Mouse (Mus musculus) frontal cortex, postnatal 14 days (tissue): ENCODE measurements around the gene Fam155a.

Experiments
- DNase-seq, 2 experiments: peaks; one replicate each; pipeline ENCODE4 v3.0.0; 2022; ENCODE audit warnings: low spot score in 2 of 2

The Fam155a gene

GRCm38 (mm10) chr8:9176974-9177373 lies 594.0 kb downstream of the Fam155a start:
- DNase-seq: no peak

- DNase-seq: peak in 1 of 2 experiments; percentile 73
These were observed 595.9 kb downstream of the Fam155a start for GRCm38 (mm10) chr8:9174865-9175565.

DNA sequence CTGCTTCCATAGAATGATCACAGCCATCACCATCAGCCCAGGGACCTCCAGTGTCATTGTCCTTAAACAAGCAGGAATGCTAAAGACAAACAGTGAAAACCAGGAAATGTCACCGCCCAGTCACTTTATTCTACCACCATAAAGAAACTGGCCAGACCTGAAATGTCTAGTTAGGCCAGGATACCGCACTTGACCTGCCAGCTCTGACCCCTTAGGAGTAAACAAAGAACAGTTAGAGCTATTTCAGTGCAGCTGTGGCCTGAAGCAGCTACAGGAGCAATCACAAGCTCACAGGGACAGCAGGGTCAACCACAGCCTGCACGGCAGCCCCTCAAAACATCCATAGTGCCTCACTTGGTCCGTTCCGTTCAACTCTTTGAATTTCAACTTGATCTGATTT lies 599.1 kb downstream of the Fam155a start:
- DNase-seq: no peak

GRCm38 (mm10) chr8:9167995-9168394 lies 603.0 kb downstream of the Fam155a start:
- no peak for DNase-seq

GRCm38 (mm10) chr8:9161606-9162005 lies 609.4 kb downstream of the Fam155a start:
- no peak for DNase-seq

DNA sequence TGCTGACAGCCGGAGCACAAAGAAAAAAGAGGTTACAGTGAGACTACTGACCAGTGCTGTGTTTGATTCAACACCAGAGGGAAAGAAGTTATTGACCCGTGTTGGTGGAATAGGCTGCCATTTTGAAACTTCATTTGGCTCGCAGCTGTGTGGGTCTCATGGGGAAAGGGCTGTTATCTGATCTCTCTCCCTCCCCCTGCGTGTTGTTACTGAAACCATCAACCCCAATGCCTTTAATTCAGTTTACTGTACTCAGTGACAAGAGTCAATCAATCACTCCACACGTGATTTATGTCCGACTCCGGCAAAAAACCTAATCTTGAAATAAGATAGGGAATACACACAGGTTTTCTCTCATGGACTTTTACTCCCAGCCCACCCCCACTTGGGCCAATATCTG lies 611.6 kb downstream of the Fam155a start:
- no peak for DNase-seq

- no peak for DNase-seq
These were observed 612.3 kb downstream of the Fam155a start for GRCm38 (mm10) chr8:9158652-9159051.

DNA sequence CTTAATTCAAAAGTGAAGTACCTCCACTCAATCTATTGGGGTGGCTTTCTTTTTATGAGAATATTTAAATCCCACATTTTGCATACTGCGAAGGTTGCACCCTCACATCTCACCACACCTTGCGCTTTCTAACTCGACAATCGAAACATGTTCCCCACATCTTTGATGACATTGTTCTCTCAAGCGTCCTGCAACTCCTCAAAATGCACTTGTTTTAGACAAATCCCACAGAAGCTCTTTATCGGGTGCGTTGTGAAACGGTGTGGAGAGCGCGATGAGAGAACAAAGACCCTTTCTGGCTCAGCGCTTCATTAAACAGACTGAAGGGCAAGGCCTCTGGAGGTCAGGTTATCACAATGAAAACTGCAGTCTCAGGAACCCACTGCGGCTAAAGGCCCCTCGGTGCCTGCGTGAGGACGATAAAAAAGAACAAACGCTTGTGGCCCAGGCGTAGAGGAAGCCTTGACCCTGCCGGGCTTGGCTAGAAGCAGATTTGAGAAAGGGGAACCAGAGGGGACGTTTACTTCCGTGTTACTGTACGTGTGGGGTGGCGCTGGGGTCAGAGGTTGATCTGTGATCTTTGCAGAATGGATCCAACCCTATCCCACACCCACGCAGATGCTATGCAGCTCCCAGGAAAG lies 613.7 kb downstream of the Fam155a start:
- no peak for DNase-seq
